Mouse (Mus musculus) stomach, postnatal 0 days (tissue): ENCODE measurements around the gene Gsg1l.

ENCODE experiments used
- CTCF ChIP-seq: IDR thresholded peaks from 2 replicates; pipeline ENCODE4 v1.5.1; 2016; ENCODE audit warnings: antibody characterized with exemption, low read depth, mild to moderate bottlenecking, moderate library complexity
- EP300 ChIP-seq: optimal IDR thresholded peaks from 2 replicates; pipeline ENCODE3; 2016; ENCODE audit warnings: antibody characterized with exemption

DNA sequence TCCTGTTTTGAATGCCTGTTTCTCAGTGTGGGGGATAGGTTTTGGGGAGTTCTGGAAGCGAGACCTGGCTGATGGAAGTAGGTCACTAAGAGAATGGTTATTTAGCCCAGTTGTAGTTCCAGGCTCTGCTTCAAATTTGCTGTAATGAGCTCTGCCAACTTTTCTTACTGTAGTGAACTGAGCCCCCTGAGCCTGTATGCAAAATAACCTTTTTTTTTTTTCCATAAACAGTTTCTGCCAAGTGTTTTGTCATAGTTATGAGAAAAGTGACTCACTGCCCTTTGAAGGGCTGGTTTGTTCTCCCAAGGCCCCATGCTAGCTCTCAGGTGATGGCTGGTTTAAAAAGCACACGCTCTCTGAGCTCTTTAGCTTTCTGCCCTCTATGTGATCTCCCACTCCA lies 248.7 kb downstream of the Gsg1l start:
- TF ChIP-seq CTCF (no peak), EP300 (no peak)
